Mouse (Mus musculus) bone marrow macrophage, adult 2 months (primary cell): Measurements from ENCODE around the gene Prkn. TPM values are rescaled to one million over a fixed set of nuclear protein-coding genes. Genes with fewer than 3 reads are reported as not detected.

Source experiments
- H3K27ac ChIP-seq: 2 replicates; pipeline ENCODE4 v1.5.1; 2012; ENCODE audit warnings: low read depth, low read length; ENCODE audit not compliant: insufficient read depth
- H3K4me1 ChIP-seq: 2 replicates; pipeline ENCODE4 v1.6.1; 2012; ENCODE audit warnings: low read length; ENCODE audit not compliant: control insufficient read depth, insufficient read depth
- H3K4me3 ChIP-seq: 2 replicates; pipeline ENCODE4 v1.5.1; 2012; ENCODE audit warnings: mild to moderate bottlenecking, low read length, moderate library complexity; ENCODE audit not compliant: insufficient read depth
- CTCF ChIP-seq: IDR thresholded peaks from 2 replicates; pipeline ENCODE4 v1.5.1; 2012; ENCODE audit warnings: low read depth, mild to moderate bottlenecking, low read length, moderate library complexity
- POLR2A ChIP-seq: IDR thresholded peaks from 2 replicates; pipeline ENCODE4 v1.6.1; 2012; ENCODE audit warnings: mild to moderate bottlenecking, low read depth, low read length, borderline replicate concordance
- polyA plus RNA-seq: library from polyadenylated mRNA; stranded (reverse); fragments of >200 nt; gene quantifications from 2 replicates; pipeline ENCODE4 v1.2.4, GENCODE M21; 2012; ENCODE audit not compliant: missing spikeins, insufficient read depth, insufficient read length

Prkn gene
- polyA plus RNA-seq, 1 experiment, result 9.9 TPM

DNA sequence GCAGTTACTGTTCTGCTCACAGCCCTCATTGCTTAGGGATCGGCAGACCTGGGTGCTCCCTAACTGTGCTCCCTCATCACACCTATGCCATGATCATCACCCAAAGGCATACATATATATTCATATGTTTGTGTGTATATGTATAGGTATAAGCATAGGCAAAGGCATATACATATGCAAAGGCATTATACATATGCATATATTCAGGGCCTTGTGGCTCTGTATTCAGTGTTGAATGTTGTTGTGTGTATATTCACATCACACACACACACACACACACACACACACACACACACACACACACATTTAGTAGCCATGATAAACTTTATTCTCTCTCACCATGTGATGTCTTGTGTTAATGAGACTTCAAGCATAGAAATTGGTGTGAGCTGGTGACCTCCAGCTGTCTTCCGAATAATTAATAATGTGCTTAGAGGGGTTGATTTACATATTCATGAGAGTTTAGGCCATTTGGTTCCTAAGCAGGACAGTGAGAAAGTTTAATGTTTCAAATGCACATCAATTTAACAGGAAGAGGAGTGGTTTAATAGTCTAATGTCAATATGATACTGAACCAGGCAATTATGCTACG lies 804.8 kb downstream of the Prkn start:
- Histone ChIP-seq H3K4me1 (no peaks in the 10 kb centered on the region), H3K4me3 (no peak overlapping the region), H3K27ac (no peak overlapping the region)
- TF ChIP-seq CTCF (no peak), POLR2A (no peak)

DNA sequence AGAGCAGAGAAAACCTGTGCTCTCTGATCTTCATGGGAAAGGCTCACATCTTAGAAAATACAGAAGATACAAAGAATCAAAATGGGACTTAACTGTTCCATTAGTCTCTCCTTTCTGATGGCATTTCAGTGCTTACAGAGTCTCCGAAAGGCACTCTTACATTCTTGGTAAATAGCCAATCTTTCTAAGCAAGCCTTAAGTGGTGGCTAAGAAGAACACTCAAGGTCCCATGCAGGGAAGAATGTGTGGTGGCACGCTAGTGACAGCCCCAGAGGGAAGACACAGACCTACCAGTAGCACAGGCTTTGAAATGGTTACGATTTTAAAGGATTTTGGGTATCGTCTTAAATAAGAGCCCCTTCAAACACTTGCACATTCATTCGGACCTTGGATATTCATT lies 816.2 kb downstream of the Prkn start:
- Histone ChIP-seq H3K4me1 (no peaks in the 10 kb centered on the region), H3K4me3 (no peak overlapping the region), H3K27ac (no peak overlapping the region)
- TF ChIP-seq CTCF, result no peak
- no peak for TF ChIP-seq POLR2A

DNA sequence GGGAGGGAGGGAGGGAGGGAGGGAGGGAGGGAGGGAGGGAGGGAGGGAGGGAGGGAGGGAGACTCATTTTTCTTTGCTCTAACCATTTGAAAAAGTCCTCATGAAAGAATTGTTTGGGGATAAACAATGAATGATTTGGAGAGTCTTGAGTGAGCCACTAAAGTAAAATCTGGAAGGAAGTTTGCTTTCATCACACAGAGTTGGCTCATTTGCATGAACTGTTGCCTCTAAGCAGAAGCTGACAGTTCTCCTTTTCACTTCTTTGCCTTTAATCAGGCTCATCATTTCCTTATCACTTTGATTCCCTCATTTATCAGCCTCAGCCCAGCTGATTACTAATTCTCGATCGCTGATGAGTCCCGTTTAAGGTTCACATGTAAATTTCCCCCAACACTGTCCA lies 816.7 kb downstream of the Prkn start:
- no peak overlapping the region for H3K4me3 ChIP-seq
- TF ChIP-seq POLR2A (no peak), CTCF (no peak)
- H3K27ac ChIP-seq, result no peak overlapping the region
- H3K4me1 ChIP-seq, result no peaks in the 10 kb centered on the region

DNA sequence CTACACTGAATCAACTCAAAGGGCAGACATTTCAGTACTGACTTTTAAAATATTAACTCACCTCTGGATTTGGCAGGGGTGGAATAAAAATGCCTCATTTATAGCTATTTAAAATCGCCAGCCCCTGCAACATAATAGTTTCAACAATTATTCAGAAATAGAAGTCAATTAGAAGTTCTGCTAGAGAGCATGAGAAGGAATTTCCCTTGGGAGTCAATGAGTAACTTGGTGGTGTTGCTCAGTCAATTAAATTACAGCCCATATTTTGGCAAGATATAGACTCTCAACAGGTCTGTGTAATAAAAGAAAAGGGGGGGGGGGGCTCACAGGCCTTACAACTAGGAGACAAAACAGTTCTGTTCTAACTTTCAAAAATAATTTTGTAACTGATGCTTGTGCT lies 821.7 kb downstream of the Prkn start:
- no peak for TF ChIP-seq CTCF
- TF ChIP-seq POLR2A, result no peak
- Histone ChIP-seq H3K4me3 (no peak overlapping the region), H3K4me1 (no peaks in the 10 kb centered on the region), H3K27ac (no peak overlapping the region)

DNA sequence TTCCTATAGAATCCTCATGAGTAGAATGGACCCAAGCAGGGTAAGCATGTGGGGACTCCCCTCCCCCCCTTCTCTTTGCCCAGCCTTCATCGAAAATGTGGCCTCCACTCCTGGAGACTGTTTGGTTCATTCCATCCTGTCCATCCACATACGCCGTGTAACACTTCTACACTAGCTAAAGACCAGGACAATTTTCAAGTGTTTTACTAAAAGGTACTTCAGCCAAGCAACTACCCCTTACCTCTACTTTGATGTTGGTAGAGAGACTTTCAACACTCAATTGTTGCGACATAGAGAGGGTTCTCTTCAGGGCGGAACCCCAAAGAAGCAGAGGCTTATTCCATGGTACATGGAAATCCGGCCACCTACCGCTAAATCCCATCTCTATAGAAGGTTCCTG lies 823.3 kb downstream of the Prkn start:
- H3K4me3 ChIP-seq, result no peak overlapping the region
- TF ChIP-seq CTCF (no peak), POLR2A (no peak)
- no peaks in the 10 kb centered on the region for H3K4me1 ChIP-seq
- H3K27ac ChIP-seq, result no peak overlapping the region

DNA sequence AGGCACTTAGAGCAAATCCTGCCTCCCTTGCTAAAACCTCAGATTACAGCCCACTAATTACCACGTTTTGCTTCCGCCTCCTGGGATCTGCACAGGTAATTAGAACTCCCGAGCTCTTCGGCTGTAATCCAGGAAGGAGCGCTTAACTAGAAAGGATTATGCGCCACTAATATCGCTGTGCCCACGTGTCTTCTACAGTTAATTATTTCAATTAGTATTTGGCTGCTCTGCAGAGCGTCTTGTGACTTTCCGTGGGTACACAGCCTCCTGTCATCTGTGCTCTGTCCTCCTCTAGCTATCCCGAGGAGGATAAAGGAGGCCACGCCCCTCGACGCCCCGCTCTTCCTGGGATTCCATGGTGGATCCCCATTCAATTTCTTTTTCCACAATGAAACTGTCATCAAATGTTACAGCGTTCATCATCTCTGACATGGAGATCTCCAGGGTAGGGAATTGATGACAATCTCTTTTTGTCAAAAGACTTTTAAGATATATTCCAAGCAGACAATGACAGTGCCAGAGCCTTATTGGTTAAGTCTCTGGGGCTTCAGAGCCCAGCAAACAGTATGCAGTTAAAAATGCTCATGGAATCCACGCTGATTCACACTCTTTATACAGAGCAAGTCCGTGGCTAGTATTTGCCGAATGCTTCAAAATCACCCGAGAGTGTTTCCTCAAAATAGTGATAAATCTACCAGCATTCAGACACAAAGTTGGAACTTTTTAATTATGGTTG lies 824.6 kb downstream of the Prkn start:
- Histone ChIP-seq H3K27ac (no peak overlapping the region), H3K4me3 (no peak overlapping the region), H3K4me1 (no peaks in the 10 kb centered on the region)
- TF ChIP-seq POLR2A (no peak), CTCF (no peak)

DNA sequence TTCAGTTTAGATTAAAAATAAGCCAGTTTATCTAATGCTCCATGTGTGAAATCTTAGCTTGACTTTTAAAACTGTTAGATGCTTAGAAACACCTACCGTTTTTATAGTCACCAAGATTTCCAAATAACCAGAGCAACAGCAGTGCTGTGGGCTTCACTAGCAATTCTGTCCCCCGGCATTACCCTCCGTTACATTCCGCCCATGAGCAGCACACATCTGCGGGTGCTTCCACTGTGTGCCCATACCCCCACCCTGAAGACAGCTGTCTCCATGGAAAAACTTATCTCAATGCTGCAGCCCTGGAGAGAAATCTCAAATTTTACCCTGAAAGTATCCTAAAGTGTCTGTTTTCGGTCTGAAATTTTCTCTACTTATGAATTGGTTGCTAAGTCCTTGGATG lies 839.5 kb downstream of the Prkn start:
- TF ChIP-seq CTCF, result no peak
- no peak for TF ChIP-seq POLR2A
- Histone ChIP-seq H3K4me3 (no peak overlapping the region), H3K4me1 (no peaks in the 10 kb centered on the region), H3K27ac (no peak overlapping the region)

DNA sequence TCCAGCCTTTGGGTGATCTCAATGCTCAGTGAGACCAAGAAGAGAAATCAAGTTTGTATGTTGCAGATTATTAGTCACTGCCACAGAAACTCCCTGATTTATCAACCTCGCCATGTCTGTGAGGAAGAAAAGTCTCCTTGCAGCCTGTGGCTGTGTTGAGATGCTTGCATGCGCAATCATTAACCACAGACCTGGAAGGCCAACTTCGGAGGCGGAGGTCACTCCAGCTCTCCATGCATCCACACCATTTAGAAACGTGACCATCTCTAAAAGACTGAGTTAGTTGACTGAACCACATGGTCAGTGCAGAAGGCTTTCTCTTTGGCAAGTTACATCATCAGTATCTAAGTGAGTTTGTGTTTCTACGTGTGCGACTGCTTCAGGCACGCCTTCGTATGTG lies 840.3 kb downstream of the Prkn start:
- H3K27ac ChIP-seq, result no peak overlapping the region
- H3K4me3 ChIP-seq, result no peak overlapping the region
- H3K4me1 ChIP-seq, result no peaks in the 10 kb centered on the region
- TF ChIP-seq CTCF, result no peak
- no peak for TF ChIP-seq POLR2A

DNA sequence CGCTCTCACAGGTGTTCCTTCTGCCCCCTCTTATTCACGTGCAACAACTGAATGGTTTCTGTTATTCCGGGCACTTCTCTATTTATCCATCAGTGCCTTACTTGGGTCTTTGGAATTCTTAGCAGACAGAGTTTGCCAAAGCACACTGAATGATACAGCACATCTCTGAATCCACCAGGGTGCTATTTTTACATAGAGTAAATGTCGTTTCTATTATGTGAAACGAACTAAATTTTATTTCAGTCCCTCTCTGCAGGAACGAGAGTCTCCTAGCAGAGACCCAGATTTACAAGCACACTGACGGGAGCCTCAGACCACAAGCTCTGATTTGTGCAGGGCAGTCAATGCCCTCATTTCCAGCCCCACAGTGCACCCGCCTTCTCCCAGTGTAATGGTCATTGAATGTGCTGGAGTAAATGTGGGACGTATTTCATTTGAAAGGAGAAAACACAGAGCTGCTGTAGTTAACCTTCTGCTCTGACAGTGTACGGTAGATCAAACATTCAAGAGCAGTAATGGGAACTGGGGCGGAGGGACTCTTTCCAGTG lies 841.7 kb downstream of the Prkn start:
- Histone ChIP-seq H3K27ac (no peak overlapping the region), H3K4me3 (no peak overlapping the region), H3K4me1 (no peaks in the 10 kb centered on the region)
- no peak for TF ChIP-seq POLR2A
- no peak for TF ChIP-seq CTCF

DNA sequence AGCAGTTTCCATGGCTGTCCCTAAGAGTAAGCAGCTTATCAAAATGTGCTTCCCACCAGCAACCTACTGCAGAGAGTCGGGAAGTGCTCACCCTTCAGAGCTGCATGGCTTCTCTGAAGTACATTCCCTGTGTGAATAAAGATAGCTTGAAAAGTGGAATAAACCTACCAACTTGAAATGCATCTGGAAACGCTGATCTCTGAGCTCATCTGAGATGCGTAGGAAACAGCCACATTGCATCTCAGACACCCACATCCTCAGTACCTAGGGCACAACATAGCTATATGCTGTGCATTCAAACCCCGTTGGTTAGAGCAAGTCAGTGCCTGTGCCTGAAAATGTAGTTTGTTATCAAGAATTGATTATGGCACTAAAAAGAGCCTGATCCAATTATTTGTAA lies 864.8 kb downstream of the Prkn start:
- no peak for TF ChIP-seq POLR2A
- no peak for TF ChIP-seq CTCF
- H3K4me1 ChIP-seq, result no peaks in the 10 kb centered on the region

DNA sequence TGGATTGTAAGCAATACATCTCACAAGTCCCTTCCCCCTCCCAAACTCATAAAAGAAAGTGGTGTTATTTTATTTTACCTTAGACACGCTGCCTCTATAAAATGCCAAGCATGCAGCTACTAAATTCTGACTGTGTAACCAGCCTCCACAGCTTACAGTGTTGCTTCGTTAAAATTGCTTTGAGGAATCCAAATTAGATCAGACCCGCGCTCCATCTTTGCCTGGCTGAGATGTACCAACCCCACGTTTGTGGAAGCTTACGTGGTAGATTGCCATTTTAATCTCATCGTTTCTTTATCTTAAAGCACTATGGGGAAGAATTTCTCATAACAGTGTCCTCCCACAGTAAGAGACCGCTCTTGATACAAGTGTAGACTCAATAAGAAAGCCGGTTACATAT lies 865.6 kb downstream of the Prkn start:
- no peak for TF ChIP-seq CTCF
- no peak for TF ChIP-seq POLR2A
- Histone ChIP-seq H3K4me3 (no peak overlapping the region), H3K27ac (no peak overlapping the region), H3K4me1 (no peaks in the 10 kb centered on the region)

More for the DNA sequence above, 864.8 kb downstream of the Prkn start:
- H3K27ac ChIP-seq, result no peak overlapping the region
- no peak overlapping the region for H3K4me3 ChIP-seq
